Mouse (Mus musculus): Measurements from ENCODE around the gene Ywhae. TPM values are rescaled to one million over a fixed set of nuclear protein-coding genes. Genes with fewer than 3 reads are reported as not detected.

Gene Ywhae
- total RNA-seq, 2 experiments from 2014 or later = 1,350 to 1,430 TPM

- no peak for DNase-seq (ENCODE audit: low spot score in 2 of 2)
Measured at GRCm38 (mm10) chr11:75736978-75737377, 4.3 kb downstream of the Ywhae start.

- no peak for DNase-seq (ENCODE audit: low spot score in 2 of 2)
Measured at GRCm38 (mm10) chr11:75737806-75738476, 5.3 kb downstream of the Ywhae start.

- no peak for DNase-seq (ENCODE audit: low spot score in 2 of 2)
Measured at GRCm38 (mm10) chr11:75738477-75738821, 5.8 kb downstream of the Ywhae start.

DNA sequence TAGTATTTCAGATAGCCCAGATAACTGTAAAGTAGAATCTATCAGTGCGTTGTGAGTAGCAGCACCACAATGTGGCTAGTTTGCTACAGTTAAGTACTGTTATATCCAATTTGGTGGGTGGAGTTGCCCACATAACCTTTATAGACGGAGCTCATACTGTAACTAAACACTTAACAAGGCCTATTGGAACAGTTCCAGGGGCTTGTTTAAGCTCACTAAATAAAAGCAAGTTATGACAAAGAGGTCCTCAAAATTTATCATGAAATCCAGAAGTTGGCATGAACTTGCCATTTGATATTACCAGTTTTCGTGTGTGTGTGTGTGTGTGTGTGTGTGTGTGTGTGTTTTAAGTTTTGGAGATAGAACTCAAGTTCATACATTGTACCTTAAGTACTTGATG lies 7.5 kb downstream of the Ywhae start:
- DNase-seq (ENCODE audit: low spot score in 2 of 2) = no peak

DNA sequence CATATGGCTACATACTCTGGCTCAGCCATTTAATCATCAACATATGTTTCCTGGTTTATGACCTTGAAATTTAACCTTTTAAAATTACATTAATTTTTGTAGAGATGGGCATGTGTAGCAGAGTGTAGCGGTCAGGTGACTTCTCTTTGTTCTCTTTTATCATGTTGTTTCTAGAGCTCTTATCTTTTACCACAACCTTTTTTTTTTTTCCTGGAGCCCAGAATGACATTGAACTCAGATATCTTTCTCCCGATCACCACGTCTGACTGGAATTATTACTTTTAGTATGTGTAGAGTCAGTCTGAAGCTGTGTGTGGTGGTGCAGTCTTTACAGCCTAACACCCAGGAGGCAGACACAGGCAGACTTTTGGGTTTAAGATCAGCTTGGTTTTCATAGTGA lies 8.9 kb downstream of the Ywhae start:
- no peak for DNase-seq (ENCODE audit: low spot score in 2 of 2)

GRCm38 (mm10) chr11:75744761-75745160 lies 12.1 kb downstream of the Ywhae start:
- no peak for DNase-seq (ENCODE audit: low spot score in 2 of 2)

GRCm38 (mm10) chr11:75750537-75750936 lies 17.9 kb downstream of the Ywhae start:
- no peak for DNase-seq (ENCODE audit: low spot score in 2 of 2)

DNA sequence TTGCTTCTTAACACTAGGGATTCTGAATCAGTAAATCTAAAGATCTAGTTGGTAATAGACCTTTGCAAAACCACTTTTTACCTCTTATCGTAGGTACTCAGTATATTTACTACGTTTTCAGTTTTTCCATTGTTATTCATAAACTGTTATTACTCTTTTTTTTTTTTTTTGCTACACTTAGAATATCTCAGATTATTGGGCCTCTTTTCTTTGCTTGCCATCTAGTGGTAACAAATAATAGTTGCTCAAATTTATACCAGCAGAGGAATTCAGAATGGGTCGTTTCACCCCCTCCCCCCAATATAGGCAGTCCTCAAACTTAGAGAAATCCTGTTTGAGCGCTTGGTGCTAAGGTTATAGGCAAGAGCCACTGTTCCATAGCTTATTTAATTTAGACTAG lies 18.4 kb downstream of the Ywhae start:
- no peak for DNase-seq (ENCODE audit: low spot score in 2 of 2)

- DNase-seq (ENCODE audit: low spot score in 2 of 2) = no peak
Measured at GRCm38 (mm10) chr11:75756687-75757086, 24.0 kb downstream of the Ywhae start.

DNA sequence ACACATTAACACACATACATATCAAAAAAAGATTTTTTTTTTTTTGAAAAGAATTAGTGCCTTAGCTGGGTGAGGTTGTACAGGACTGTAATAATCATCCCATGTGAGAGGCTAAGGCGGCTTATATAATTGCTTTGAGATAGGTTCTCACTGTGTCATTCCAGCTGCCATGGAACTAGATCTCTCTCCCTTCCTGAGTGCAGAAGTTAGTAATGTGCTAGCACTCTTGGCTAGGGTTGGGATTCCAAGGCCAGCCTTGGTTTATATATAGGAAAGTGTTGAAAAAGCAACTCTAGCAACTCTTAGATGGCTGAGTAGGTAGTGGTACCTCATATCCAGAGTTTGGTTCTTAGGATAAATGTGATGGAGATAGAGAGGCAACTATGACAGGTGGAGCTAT lies 25.9 kb downstream of the Ywhae start:
- no peak for DNase-seq (ENCODE audit: low spot score in 2 of 2)

DNA sequence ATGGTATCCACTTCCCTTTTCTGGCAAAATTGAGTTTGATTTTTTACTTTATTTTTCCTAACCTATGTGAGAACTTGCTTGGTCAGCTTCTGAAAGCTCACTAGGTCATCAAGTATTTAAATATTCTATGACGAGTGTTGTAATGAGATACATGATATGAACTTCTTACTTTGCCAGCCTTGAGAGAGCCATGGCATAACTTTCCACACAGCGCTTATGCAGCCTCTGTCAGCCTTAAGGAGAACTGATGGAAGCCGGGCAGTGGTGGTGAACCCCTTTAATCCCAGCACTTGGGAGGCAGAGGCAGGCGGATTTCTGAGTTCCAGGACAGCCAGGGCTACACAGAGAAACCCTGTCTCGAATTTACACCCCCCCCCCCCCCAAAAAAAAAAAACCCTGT lies 28.1 kb downstream of the Ywhae start:
- DNase-seq (ENCODE audit: low spot score in 2 of 2) = no peak

DNA sequence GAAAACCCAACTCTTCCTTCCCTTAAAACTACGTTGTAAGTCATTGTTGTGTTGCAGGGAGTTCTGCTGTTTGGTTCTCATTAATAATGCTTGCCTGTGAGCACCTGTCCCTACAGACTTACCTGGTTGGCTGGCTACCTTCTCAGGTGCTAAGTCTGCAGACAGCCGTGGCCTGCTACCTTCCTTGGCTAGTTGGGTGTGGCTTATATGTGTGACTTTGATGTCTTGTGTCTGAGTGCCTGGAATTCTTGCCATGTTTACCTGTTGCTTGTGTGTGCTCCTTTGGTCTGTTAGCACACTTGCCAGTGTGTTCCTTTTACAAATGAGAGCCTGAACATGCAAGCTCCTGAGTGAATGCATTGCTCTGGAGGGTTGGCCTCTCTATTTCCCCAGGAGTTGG lies 30.0 kb downstream of the Ywhae start:
- no peak for DNase-seq (ENCODE audit: low spot score in 2 of 2)

GRCm38 (mm10) chr11:75764521-75765023 lies 31.9 kb downstream of the Ywhae start:
- DNase-seq (ENCODE audit: low spot score in 2 of 2) = no peak

DNA sequence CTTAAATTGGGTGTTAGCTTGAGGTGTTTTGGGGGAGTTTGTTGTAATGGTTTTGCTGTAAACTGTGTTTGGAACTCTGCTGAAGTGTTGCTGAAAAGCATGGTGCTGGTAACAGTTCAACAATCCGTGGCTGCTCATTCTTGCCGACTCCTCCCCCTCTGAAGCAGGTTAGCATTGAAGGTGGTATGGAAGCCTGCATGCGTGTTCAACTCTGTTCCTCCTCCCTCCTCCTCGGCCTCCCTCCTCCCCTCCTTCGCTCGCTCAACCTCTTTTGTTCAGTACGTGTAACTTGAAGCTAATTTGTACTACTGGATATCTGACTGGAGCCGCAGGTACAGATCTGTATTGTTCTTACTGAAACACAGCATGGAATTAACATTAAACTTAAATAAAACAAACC lies 32.5 kb downstream of the Ywhae start:
- no peak for DNase-seq (ENCODE audit: low spot score in 2 of 2)

DNA sequence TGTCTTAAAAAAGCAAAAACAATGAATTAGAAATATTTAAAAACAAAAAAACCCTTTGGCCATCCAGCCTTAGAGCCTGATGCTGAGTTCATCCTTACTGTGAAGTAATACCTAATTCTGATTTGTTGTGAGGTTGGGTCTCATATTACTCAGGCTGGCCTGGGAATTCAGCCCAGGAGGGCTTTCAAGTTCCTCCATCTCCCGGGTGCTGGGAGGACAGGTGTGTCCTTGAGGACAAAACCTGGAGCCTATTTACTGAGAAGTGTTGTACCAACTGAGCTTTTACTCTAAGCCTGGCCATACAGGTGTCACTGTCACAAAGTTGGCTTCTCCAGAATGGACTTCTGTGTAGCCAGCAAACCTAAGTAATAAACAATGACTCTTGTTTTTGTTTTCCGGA lies 34.3 kb downstream of the Ywhae start:
- no peak for DNase-seq (ENCODE audit: low spot score in 2 of 2)

DNA sequence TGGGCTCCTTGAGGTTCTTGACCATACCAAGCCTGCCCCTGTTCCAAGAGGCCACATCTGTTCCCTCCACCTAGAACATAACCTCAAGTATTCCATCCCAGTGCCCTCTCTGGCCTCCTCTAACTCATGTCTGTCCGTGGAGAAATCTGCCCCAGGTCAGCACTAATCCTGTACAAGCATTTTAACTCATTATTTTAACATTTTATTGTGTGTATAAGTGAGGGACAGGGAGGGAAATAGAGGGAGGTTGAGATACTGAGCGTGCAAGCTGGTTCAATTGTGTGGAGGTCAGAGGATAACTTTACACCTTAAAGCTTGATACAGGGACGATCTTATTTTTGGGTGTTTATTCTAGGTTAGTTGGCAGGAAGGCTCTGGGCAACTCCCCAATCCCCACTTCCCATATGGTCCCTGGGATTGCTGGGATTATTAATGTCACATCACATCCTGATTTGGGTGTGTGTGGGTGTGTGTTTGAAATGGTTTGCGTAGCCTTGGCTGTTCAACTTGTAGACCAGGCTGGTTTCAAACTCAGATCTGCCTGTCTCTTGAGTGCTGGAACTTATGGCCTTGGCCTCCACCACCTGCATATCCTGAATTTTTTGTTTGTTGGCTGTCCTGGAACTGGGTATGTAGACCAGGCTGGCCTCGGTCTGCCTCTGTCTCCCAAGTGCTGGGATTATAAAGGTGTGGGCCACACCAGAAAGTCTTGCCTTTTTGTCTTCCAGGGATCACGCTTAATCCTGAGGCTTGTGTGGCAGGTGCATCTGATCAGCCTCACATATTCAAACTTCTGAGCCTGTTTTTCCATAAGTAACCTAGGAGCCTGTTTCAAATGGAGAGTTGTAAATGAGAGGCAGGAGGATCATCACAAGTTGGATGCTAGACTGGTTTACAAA lies 35.7 kb downstream of the Ywhae start:
- peak; percentile 36 to 75 for DNase-seq (ENCODE audit: low spot score in 2 of 2)

GRCm38 (mm10) chr11:75769206-75769605 lies 36.5 kb downstream of the Ywhae start:
- DNase-seq (ENCODE audit: low spot score in 2 of 2) = peak; percentile 71 to 85

DNA sequence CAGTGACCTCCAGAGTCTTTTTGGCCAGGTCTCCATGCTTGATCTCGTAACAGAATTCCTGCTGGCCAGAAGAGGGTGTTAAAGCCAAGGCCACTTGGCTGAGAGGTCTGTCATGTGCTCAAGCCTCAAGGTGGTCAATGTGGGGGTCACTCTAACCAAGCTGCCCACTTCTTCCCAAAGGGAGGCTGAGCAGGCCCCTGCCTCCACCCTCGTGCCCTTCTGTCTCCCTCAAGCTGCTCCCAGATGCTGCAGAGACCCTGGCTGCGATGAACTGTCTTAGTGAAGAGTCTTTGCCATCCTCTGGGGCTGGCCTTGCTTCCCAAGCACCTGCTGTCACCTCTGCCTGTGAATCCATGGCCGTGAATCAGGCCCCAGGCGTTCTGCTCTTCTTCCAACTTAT lies 39.9 kb downstream of the Ywhae start:
- no peak for DNase-seq (ENCODE audit: low spot score in 2 of 2)

DNA sequence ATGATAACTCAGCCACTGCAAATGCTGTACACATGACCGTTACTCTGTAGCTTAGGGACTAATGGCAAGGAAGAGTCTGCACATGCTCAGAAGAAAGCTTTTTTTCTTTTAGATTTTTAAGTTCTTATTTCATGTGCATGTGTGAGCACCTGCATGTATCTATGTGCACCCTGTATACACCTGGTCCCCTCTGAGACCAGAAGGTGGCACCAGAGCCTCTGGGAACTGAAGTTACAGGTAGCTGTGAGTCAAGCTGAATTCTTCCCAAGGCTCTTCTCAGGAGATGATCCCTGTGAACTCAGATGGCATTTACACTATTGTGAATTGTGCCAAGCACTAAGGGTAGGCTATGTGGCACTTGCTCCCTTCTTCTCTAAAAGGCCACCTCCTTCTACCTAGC lies 43.2 kb downstream of the Ywhae start:
- DNase-seq (ENCODE audit: low spot score in 2 of 2) = no peak

DNA sequence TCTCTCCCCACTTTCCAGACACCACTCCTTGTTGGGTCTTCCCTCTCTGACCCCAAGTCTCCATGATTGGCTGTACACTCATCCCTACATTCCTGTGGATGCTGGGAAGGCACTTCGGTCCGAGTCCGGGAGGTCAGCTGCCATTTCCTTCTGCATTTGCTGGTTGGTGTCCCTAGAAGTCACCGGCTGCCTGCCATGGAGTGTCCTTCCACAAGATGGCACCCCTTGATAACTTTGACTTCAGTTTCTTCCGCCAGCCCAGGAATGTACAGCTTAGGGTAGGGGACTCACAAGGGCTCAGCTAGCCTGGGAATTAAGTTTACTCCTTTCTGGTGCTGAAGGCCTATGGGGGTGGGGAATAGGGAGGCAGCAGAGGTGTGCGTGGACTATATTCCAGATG lies 49.2 kb downstream of the Ywhae start:
- DNase-seq (ENCODE audit: low spot score in 2 of 2) = peak; percentile 53 to 69

GRCm38 (mm10) chr11:75783799-75784198 lies 51.1 kb downstream of the Ywhae start:
- no peak for DNase-seq (ENCODE audit: low spot score in 2 of 2)

DNA sequence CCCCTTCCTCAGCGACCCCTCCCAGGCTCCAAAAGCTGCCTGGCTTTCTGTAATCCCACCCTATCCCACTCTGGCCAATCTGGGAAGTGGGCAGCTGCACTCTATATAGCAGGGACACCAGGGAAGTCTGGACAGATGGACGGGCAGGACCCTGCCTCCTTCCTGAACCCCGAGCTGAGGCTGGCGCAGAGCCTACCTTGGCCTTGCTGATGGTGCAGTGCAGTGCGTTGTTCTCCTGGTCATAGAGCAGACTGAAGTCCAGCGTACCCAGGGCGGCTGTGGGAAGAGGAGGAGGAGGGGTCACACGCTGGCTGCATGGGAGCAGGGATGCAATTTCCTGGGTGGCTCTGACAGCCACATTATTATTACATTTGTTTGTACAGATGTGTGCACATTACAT lies 53.2 kb downstream of the Ywhae start:
- no peak for DNase-seq (ENCODE audit: low spot score in 2 of 2)

DNA sequence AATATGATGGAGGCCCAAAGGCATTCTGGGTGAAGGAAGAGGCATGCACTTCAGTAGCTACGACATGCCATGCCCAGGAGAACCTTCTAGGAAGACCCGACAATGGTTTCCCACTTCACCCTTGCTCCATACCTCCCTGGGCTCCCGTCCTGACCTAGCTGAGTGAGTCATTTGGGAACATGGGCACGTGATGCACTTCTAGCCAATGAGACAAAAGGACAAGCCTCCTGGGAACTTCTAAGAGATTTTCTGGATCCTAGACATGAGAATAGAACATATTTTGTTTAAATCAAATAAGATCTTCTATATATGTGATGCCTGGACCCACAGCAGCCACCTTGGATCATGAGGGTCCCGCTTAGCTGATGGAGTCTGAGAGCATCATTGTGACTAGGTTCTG lies 59.9 kb downstream of the Ywhae start:
- no peak for DNase-seq (ENCODE audit: low spot score in 2 of 2)
